Mouse (Mus musculus) forebrain, embryonic 11.5 days (tissue): ENCODE measurements around the gene Rgs14. TPM values are rescaled to one million over a fixed set of nuclear protein-coding genes. Genes with fewer than 3 reads are reported as not detected.

Experiments used
- ATAC-seq: fragments of 200-750 bp; cut with Nextera tagmentation; replicated peaks from 2 replicates; pipeline ENCODE4 v1.8.0; 2017; ENCODE audit warnings: moderate TSS enrichment; ENCODE audit not compliant: low FRiP score
- DNase-seq: peaks from one replicate; pipeline ENCODE4 v3.0.0-alpha.2; 2017; ENCODE audit warnings: low spot score
- H3K27ac ChIP-seq: fragments of 300-500 bp; sonication (generic); 2 replicates; pipeline ENCODE4 v1.5.1; 2014; ENCODE audit warnings: low read depth, low read length
- H3K27me3 ChIP-seq: fragments of 300-500 bp; sonication (generic); 2 replicates; pipeline ENCODE4 v1.6.1; 2014; ENCODE audit warnings: mild to moderate bottlenecking, low read length, mixed read lengths; ENCODE audit not compliant: control insufficient read depth, insufficient read depth
- H3K36me3 ChIP-seq: fragments of 300-500 bp; sonication (generic); 2 replicates; pipeline ENCODE4 v1.6.1; 2014; ENCODE audit warnings: mild to moderate bottlenecking, low read length, moderate library complexity, mixed read lengths; ENCODE audit not compliant: control insufficient read depth, insufficient read depth
- H3K4me1 ChIP-seq: fragments of 300-500 bp; sonication (generic); replicated peaks from 2 replicates; pipeline ENCODE4 v1.6.1; 2014; ENCODE audit warnings: low read length, mixed read lengths; ENCODE audit not compliant: control insufficient read depth, insufficient read depth
- H3K4me2 ChIP-seq: fragments of 300-500 bp; sonication (generic); 2 replicates; pipeline ENCODE4 v1.6.1; 2014; ENCODE audit warnings: low read depth, mild to moderate bottlenecking, low read length, moderate library complexity, mixed read lengths; ENCODE audit not compliant: severe bottlenecking
- H3K4me3 ChIP-seq: fragments of 300-500 bp; sonication (generic); 2 replicates; pipeline ENCODE4 v1.5.1; 2014; ENCODE audit warnings: low read depth, low read length
- H3K9ac ChIP-seq: fragments of 300-500 bp; sonication (generic); 2 replicates; pipeline ENCODE4 v1.6.1; 2014; ENCODE audit warnings: low read length
- H3K9me3 ChIP-seq: fragments of 300-500 bp; sonication (generic); 2 replicates; pipeline ENCODE4 v1.6.1; 2016; ENCODE audit warnings: low read length, mixed read lengths; ENCODE audit not compliant: control insufficient read depth
- WGBS: fragments of 180-500 bp; shearing (Covaris S2); extraction: QIAGEN DNeasy Blood & Tissue Kit; methylation state at CpG from one replicate; pipeline ENCODE4 v1.1.7; 2014; 5-methylcytosine and 5-hydroxymethylcytosine counted together
- polyA plus RNA-seq: library from polyadenylated mRNA; unstranded; fragments of >200 nt; fragmentation: Nextera tagmentation; extraction: Ambion mirVana; gene quantifications from 2 replicates; pipeline ENCODE4 v1.2.1, GENCODE M21; 2014

Gene Rgs14
- polyA plus RNA-seq: 0.33 and 0.44 TPM in 2 replicates

- H3K36me3 ChIP-seq: no peaks in the 10 kb centered on the region
- no peak within 1 kb of the TSS for H3K4me2 ChIP-seq
- H3K4me3 ChIP-seq: no peak within 1 kb of the TSS
- ATAC-seq (no peak), DNase-seq (no peak)
- WGBS: 69% methylated on average over 13 of the region's 13 CpGs
- no peaks in the 10 kb centered on the region for H3K4me1 ChIP-seq
- H3K9ac ChIP-seq: no peak within 1 kb of the TSS
- H3K27ac ChIP-seq: no peak within 1 kb of the TSS
- no peaks in the 10 kb centered on the region for H3K9me3 ChIP-seq
- H3K27me3 ChIP-seq: no peaks in the 10 kb centered on the region
These were observed at the start of gene Rgs14 for GRCm38 (mm10) chr13:55369531-55370114. Gene Rgs14 (plus strand): TSS chr13:55369732.

- Histone ChIP-seq H3K27me3 (no peaks in the 10 kb centered on the region), H3K36me3 (peaks cover 3% of the 10 kb centered on the region; the same call in 1 of the 2 replicates), H3K4me1 (peaks cover 7% of the 10 kb centered on the region), H3K4me2 (peak within 1 kb of the TSS; percentile 96), H3K9me3 (no peaks in the 10 kb centered on the region), H3K9ac (peak within 1 kb of the TSS; percentile 89), H3K4me3 (peak within 1 kb of the TSS; percentile 90), H3K27ac (no peak within 1 kb of the TSS)
- ATAC-seq (no peak), DNase-seq (no peak)
- 91% methylated on average over 4 of the region's 4 CpGs for WGBS
These were observed 49.5 kb upstream of the Rgs14 start, which contains the start of gene Prelid1 for GRCm38 (mm10) chr13:55319931-55320533. Gene Prelid1 (plus strand): TSS chr13:55320500.

GRCm38 (mm10) chr13:55321434-55322129 lies 48.0 kb upstream of the Rgs14 start, which contains the start of gene Rab24:
Gene Rab24 (minus strand): TSS chr13:55321946.
- peak within 1 kb of the TSS; percentile 90 for H3K4me3 ChIP-seq
- WGBS: under 1% methylated on average over 70 of the region's 73 CpGs

GRCm38 (mm10) chr13:55322130-55322825 lies 47.3 kb upstream of the Rgs14 start:
- 2% methylated on average over 31 of the region's 31 CpGs for WGBS
- H3K27ac ChIP-seq: peak overlapping the region; percentile 34; the same call in 1 of the 2 replicates
- H3K27me3 ChIP-seq: no peaks in the 10 kb centered on the region
- H3K9me3 ChIP-seq: no peaks in the 10 kb centered on the region
- DNase-seq (peak; percentile 59), ATAC-seq (no peak)
- peak overlapping the region; percentile 96 for H3K4me2 ChIP-seq
- peak overlapping the region; percentile 90 for H3K4me3 ChIP-seq
- peaks cover 13% of the 10 kb centered on the region for H3K36me3 ChIP-seq
- H3K4me1 ChIP-seq: peaks cover 7% of the 10 kb centered on the region
- peak overlapping the region; percentile 89 for H3K9ac ChIP-seq

More at GRCm38 (mm10) chr13:55321434-55322129, 48.0 kb upstream of the Rgs14 start, which contains the start of gene Rab24:
- ATAC-seq (peak; percentile 91), DNase-seq (peak; percentile 92)
- H3K9me3 ChIP-seq: no peaks in the 10 kb centered on the region
- no peaks in the 10 kb centered on the region for H3K27me3 ChIP-seq
- peak within 1 kb of the TSS; percentile 89 for H3K9ac ChIP-seq
- H3K27ac ChIP-seq: peak within 1 kb of the TSS; percentile 34; the same call in 1 of the 2 replicates
- H3K4me2 ChIP-seq: peak within 1 kb of the TSS; percentile 96
- peaks cover 13% of the 10 kb centered on the region for H3K36me3 ChIP-seq
- H3K4me1 ChIP-seq: peaks cover 7% of the 10 kb centered on the region

GRCm38 (mm10) chr13:55325596-55325995 lies 43.9 kb upstream of the Rgs14 start:
- H3K9ac ChIP-seq: no peak overlapping the region; the same call in 1 of the 2 replicates
- H3K4me2 ChIP-seq: no peak overlapping the region
- DNase-seq (no peak), ATAC-seq (no peak)
- H3K36me3 ChIP-seq: peaks cover 13% of the 10 kb centered on the region
- H3K4me1 ChIP-seq: peaks cover 14% of the 10 kb centered on the region
- no peaks in the 10 kb centered on the region for H3K9me3 ChIP-seq
- 91% methylated on average over 11 of the region's 11 CpGs for whole genome bisulfite sequencing
- no peak overlapping the region for H3K27ac ChIP-seq
- no peaks in the 10 kb centered on the region for H3K27me3 ChIP-seq
- H3K4me3 ChIP-seq: no peak overlapping the region

GRCm38 (mm10) chr13:55327169-55327568 lies 42.4 kb upstream of the Rgs14 start:
- Histone ChIP-seq H3K36me3 (peaks cover 13% of the 10 kb centered on the region), H3K4me2 (no peak overlapping the region), H3K27ac (no peak overlapping the region), H3K9ac (no peak overlapping the region), H3K27me3 (no peaks in the 10 kb centered on the region), H3K4me3 (no peak overlapping the region), H3K9me3 (no peaks in the 10 kb centered on the region), H3K4me1 (peaks cover 9% of the 10 kb centered on the region)
- DNase-seq (no peak), ATAC-seq (no peak)
- WGBS: 63% methylated on average over 4 of the region's 4 CpGs

- WGBS: 39% methylated on average over 8 of the region's 8 CpGs
- Histone ChIP-seq H3K4me3 (no peak overlapping the region), H3K9me3 (no peaks in the 10 kb centered on the region), H3K4me2 (0 out of 2 replicates have a peak overlapping the region, but pooled peaks have one; percentile 19), H3K36me3 (peaks cover 13% of the 10 kb centered on the region), H3K9ac (no peak overlapping the region), H3K27me3 (no peaks in the 10 kb centered on the region), H3K4me1 (peaks cover 8% of the 10 kb centered on the region), H3K27ac (no peak overlapping the region)
- DNase-seq (peak; percentile 92), ATAC-seq (no peak)
These were observed 41.9 kb upstream of the Rgs14 start for GRCm38 (mm10) chr13:55327633-55328032.

GRCm38 (mm10) chr13:55328171-55328570 lies 41.4 kb upstream of the Rgs14 start:
- peak overlapping the region; percentile 82 for H3K9ac ChIP-seq
- H3K27ac ChIP-seq: no peak overlapping the region
- peaks cover 13% of the 10 kb centered on the region for H3K36me3 ChIP-seq
- no peaks in the 10 kb centered on the region for H3K9me3 ChIP-seq
- peak overlapping the region; percentile 67 for H3K4me3 ChIP-seq
- WGBS: 86% methylated on average over 6 of the region's 6 CpGs
- H3K4me2 ChIP-seq: peak overlapping the region; percentile 70
- peak; percentile 55 for DNase-seq
- ATAC-seq: no peak
- H3K27me3 ChIP-seq: no peaks in the 10 kb centered on the region
- H3K4me1 ChIP-seq: peaks cover 7% of the 10 kb centered on the region
